Mouse (Mus musculus) intestine, embryonic 16.5 days (tissue): ENCODE measurements around the gene Nlrp4f. TPM values are rescaled to one million over a fixed set of nuclear protein-coding genes. Genes with fewer than 3 reads are reported as not detected.

ENCODE experiments used
- ATAC-seq: fragments of 200-750 bp; cut with Nextera tagmentation; 2 replicates; pipeline ENCODE4 v1.8.0; 2017; ENCODE audit warnings: moderate TSS enrichment, moderate library complexity
- H3K27ac ChIP-seq: fragments of 300-500 bp; sonication (generic); 2 replicates; pipeline ENCODE4 v1.5.1; 2014; ENCODE audit warnings: mild to moderate bottlenecking, low read length
- H3K27me3 ChIP-seq: fragments of 300-500 bp; sonication (generic); replicated peaks from 2 replicates; pipeline ENCODE4 v1.6.1; 2014; ENCODE audit warnings: low read length, control low read depth, mixed read lengths; ENCODE audit not compliant: control insufficient read depth, insufficient read depth
- H3K36me3 ChIP-seq: fragments of 300-500 bp; sonication (generic); 2 replicates; pipeline ENCODE4 v1.6.1; 2014; ENCODE audit warnings: low read length, control low read depth; ENCODE audit not compliant: control insufficient read depth, insufficient read depth
- H3K4me1 ChIP-seq: fragments of 300-500 bp; sonication (generic); 2 replicates; pipeline ENCODE4 v1.6.1; 2014; ENCODE audit warnings: low read length, control low read depth, mixed read lengths; ENCODE audit not compliant: control insufficient read depth, insufficient read depth
- H3K4me2 ChIP-seq: fragments of 300-500 bp; sonication (generic); 2 replicates; pipeline ENCODE4 v1.6.1; 2014; ENCODE audit warnings: low read depth, low read length, control low read depth
- H3K4me3 ChIP-seq: fragments of 300-500 bp; sonication (generic); 2 replicates; pipeline ENCODE4 v1.5.1; 2014; ENCODE audit warnings: mild to moderate bottlenecking, low read length
- H3K9ac ChIP-seq: fragments of 300-500 bp; sonication (generic); 2 replicates; pipeline ENCODE4 v1.6.1; 2014; ENCODE audit warnings: low read depth, low read length
- H3K9me3 ChIP-seq: fragments of 300-500 bp; sonication (generic); 2 replicates; pipeline ENCODE4 v1.6.1; 2016; ENCODE audit warnings: low read length, control low read depth; ENCODE audit not compliant: control insufficient read depth
- WGBS: fragments of 180-500 bp; shearing (Covaris S2); extraction: QIAGEN DNeasy Blood & Tissue Kit; methylation state at CpG from one replicate; pipeline ENCODE4 v1.1.7; 2014; 5-methylcytosine and 5-hydroxymethylcytosine counted together
- polyA plus RNA-seq: library from polyadenylated mRNA; unstranded; fragments of >200 nt; fragmentation: Nextera tagmentation; extraction: Ambion mirVana; gene quantifications from 2 replicates; pipeline ENCODE4 v1.2.1, GENCODE M21; 2015

Nlrp4f gene
- polyA plus RNA-seq, 1 experiment from 2014 or later: not detected

GRCm38 (mm10) chr13:65200667-65201066 lies 5.1 kb downstream of the Nlrp4f start:
- no peaks in the 10 kb centered on the region for H3K27me3 ChIP-seq
- no peak overlapping the region for H3K4me2 ChIP-seq
- H3K9me3 ChIP-seq: no peaks in the 10 kb centered on the region
- H3K36me3 ChIP-seq: no peaks in the 10 kb centered on the region
- 78% methylated on average over 1 of the region's 1 CpGs for WGBS
- no peak overlapping the region for H3K4me3 ChIP-seq
- no peak overlapping the region for H3K27ac ChIP-seq
- ATAC-seq: no peak
- no peaks in the 10 kb centered on the region for H3K4me1 ChIP-seq
- H3K9ac ChIP-seq: no peak overlapping the region

- Histone ChIP-seq H3K9ac (no peak overlapping the region), H3K4me2 (no peak overlapping the region), H3K27ac (no peak overlapping the region), H3K9me3 (no peaks in the 10 kb centered on the region; the same call in 1 of the 2 replicates), H3K36me3 (no peaks in the 10 kb centered on the region), H3K27me3 (no peaks in the 10 kb centered on the region), H3K4me1 (no peaks in the 10 kb centered on the region), H3K4me3 (no peak overlapping the region)
- ATAC-seq: no peak
- 57% methylated on average over 15 of the region's 15 CpGs for WGBS
These were observed 29.2 kb downstream of the Nlrp4f start for GRCm38 (mm10) chr13:65176472-65177091.

GRCm38 (mm10) chr13:65175734-65176471 lies 29.9 kb downstream of the Nlrp4f start:
- Histone ChIP-seq H3K4me1 (no peaks in the 10 kb centered on the region), H3K4me3 (peak overlapping the region; percentile 38), H3K27me3 (no peaks in the 10 kb centered on the region), H3K9ac (0 out of 2 replicates have a peak overlapping the region, but pooled peaks have one; percentile 11), H3K36me3 (no peaks in the 10 kb centered on the region), H3K27ac (no peak overlapping the region), H3K9me3 (no peaks in the 10 kb centered on the region; the same call in 1 of the 2 replicates), H3K4me2 (peak overlapping the region; percentile 61)
- 20% methylated on average over 46 of the region's 46 CpGs for WGBS
- peak; percentile 50 for ATAC-seq

GRCm38 (mm10) chr13:65174102-65174501 lies 31.7 kb downstream of the Nlrp4f start:
- Histone ChIP-seq H3K36me3 (no peaks in the 10 kb centered on the region), H3K27me3 (no peaks in the 10 kb centered on the region), H3K9ac (no peak overlapping the region), H3K27ac (no peak overlapping the region), H3K4me3 (no peak overlapping the region), H3K4me1 (no peaks in the 10 kb centered on the region), H3K4me2 (no peak overlapping the region), H3K9me3 (no peaks in the 10 kb centered on the region; the same call in 1 of the 2 replicates)
- no peak for ATAC-seq
- 80% methylated on average over 3 of the region's 3 CpGs for WGBS

DNA sequence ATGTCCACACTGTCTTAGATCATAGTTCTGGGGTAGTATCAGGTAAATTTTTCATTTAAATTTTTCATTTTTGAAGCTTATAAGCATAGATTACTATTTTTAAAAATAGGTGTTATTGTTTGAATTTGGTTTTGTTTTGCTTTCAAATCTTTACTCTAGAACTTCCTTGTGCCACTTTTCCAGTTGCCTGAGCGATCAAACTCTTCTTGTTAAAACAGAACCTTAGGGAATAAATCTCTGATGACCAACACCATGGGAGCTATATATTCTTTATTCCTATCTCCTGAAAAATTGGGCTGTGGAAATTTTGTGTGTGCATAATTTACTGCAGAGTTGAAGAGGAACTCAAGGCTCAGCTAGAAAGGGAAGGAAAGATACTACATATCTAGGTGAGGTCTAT lies 55.8 kb downstream of the Nlrp4f start, which contains the start of gene Olfr466:
Olfr466 (plus strand) TSS at position 301 of the 400 bp plus-strand sequence.
- Histone ChIP-seq H3K9ac (no peak within 1 kb of the TSS), H3K36me3 (no peaks in the 10 kb centered on the region), H3K27me3 (no peaks in the 10 kb centered on the region), H3K27ac (no peak within 1 kb of the TSS), H3K4me1 (no peaks in the 10 kb centered on the region), H3K9me3 (no peaks in the 10 kb centered on the region), H3K4me2 (no peak within 1 kb of the TSS), H3K4me3 (no peak within 1 kb of the TSS)
- no peak for ATAC-seq
- WGBS: 66% methylated on average over 1 of the region's 1 CpGs

GRCm38 (mm10) chr13:65137789-65138188 lies 68.0 kb downstream of the Nlrp4f start, which contains the start of gene Olfr465-ps1:
TSS of gene Olfr465-ps1 (plus strand) at chr13:65138089.
- 81% methylated on average over 4 of the region's 4 CpGs for WGBS
- Histone ChIP-seq H3K9me3 (no peaks in the 10 kb centered on the region), H3K27me3 (no peaks in the 10 kb centered on the region), H3K9ac (no peak within 1 kb of the TSS), H3K4me1 (no peaks in the 10 kb centered on the region), H3K4me2 (no peak within 1 kb of the TSS), H3K36me3 (no peaks in the 10 kb centered on the region), H3K4me3 (no peak within 1 kb of the TSS), H3K27ac (no peak within 1 kb of the TSS)
- no peak for ATAC-seq

Other genes with a start within 250 kb of the Nlrp4f start
- not detected in 2 replicates for gene Spata31d1c, start 172.9 kb downstream of the Nlrp4f start, polyA plus RNA-seq
- gene Prss47, start 153.2 kb downstream of the Nlrp4f start, polyA plus RNA-seq: not detected in 2 replicates
- gene Mfsd14b, start 93.0 kb downstream of the Nlrp4f start, polyA plus RNA-seq: 44.3 and 44.5 TPM in 2 replicates
- gene Olfr465-ps1, start 67.9 kb downstream of the Nlrp4f start, polyA plus RNA-seq: not detected in 2 replicates
- not detected in 2 replicates for gene Olfr466, start 55.7 kb downstream of the Nlrp4f start, polyA plus RNA-seq
- not detected in 2 replicates for gene Gm10775, start 53.6 kb upstream of the Nlrp4f start, polyA plus RNA-seq
- 5.6 and 7.1 TPM in 2 replicates for gene Zfp369, start 72.8 kb upstream of the Nlrp4f start, polyA plus RNA-seq